Mouse (Mus musculus) gastrocnemius, postnatal 10 days (tissue): ENCODE data around the gene Stambp. TPM values are rescaled to one million over a fixed set of nuclear protein-coding genes. Genes with fewer than 3 reads are reported as not detected.

Source experiments
- DNase-seq: peaks from one replicate; pipeline ENCODE4 v3.0.0; 2021; ENCODE audit warnings: mixed read lengths
- total RNA-seq, 2 experiments: library from RNA; stranded (reverse); gene quantifications; 2 replicates each; pipeline ENCODE4 v1.2.3; 2021

The Stambp gene
- total RNA-seq, 2 experiments from 2014 or later = 9.8 to 10.7 TPM

DNA sequence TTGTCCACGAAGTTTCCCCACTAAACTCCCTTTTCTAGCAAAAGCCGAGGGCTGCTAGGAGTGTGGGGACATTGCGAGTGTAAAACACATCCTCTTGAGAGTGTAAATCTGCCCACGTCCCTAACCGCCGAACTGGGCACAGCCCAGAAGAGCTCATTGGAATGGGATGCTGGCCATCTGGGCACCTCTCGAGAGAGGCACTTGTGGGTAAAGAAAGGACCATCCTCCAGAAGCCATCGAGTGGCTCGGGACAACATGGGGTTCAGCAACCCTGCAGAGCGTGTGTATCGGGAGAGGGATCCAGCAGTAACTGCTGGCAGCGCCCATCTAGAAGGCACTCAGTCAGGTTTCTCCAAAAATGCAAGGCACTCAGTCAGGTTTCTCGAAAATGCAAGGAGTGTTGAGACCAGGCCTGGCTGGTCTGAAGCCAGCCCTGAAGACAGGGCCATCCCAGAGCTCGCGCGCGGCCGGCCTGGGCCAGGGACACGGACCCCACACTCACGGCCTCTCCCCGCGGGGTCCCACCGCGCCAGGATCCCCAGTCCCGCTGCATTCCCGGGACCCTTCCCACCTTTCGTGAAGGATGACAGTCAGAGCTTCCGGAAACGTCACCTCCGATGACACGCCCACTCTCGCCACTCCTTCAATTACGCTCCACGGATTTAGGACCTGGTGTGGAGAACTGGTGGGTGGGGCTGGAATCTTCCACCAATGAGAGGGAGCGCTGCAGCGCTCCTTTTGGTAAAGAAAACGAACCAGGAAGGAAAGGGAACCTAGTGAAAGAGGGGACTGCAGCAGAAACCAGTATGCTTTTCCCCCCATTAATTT, 475 bp downstream of the Stambp start:
- peak; percentile 79 for DNase-seq

DNA sequence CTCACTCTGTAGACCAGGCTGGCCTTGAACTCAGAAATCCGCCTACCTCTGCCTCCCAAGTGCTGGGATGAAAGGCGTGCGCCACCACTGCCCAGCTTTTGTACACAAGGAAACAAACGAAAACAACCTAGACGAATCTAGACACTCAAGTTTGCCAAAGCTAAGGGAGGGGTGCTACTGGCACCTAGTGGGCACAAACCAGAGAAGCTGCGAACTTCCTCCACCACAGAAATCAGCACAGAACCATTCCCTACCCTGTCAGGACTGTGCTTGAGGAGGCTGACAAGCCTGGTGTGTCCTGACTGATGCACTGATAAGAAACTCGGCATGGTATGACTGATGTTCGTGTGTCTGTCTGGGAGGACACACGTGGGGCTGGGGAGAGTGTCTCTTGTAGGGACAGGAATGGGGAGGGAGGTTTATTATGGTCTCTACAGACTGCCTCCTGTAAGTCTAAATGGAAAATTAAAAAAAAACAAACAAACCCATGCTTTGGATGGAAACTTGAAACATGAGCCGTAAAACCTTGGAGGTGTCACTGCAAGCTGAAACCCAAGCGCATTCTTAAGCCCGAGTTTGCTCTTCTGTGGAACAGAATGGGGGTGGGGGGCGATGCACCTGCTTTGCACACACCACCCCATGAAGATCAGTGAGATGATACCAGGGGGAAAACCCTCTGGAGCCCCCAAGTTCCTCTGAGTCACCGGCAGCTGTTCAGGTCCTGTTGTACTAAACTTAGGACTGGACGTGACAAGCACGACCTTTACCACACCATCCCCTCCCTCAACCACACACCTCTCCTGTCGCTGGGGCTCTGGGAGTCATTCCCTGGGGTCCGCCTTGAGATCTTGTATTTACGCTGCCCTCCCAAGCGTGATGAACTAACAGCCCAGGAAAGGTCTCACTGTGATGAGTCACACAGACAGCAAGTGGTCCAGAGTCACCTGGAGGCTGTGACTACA, 3.3 kb downstream of the Stambp start:
- no peak for DNase-seq

GRCm38 (mm10) chr6:83555972-83556371, 16.6 kb downstream of the Stambp start:
- no peak for DNase-seq

DNA sequence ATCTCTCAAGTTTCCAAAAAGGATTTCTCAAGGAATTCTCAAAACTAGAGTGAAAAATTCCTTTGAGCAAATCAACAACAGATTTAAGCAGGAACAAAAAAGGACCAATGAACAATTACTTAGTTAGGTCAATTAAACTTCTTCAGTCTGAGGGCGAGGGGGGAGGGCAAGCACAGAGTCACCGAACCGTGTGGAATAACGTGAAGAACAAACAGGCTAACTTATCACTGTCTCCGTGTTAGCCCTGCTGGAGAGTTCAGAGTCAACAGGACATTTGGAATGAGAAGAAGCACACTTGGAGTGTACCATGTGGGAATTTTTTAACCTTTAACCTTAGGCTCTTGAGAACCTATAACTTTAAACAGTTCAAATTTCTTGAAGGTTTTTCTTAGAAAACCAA, 24.2 kb downstream of the Stambp start:
- DNase-seq = no peak

DNA sequence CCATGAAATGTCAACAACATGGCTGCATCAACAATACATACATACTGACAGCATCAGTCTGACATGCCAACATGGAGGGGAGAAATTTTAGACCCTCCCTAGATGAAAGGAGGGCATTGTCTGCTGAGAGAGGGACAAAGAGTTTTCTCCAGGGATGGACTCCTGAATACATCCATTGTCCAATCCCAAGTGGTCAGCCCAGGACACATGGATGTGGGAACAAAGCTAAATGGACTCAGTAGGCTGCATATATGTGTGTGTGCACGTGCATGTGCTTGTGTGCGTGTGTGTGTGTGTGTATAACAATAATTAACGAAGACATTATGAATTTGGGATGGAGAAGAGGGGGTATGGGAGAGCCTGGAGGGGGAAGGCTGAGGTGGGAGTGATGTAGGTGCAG, 26.8 kb downstream of the Stambp start:
- no peak for DNase-seq

DNA sequence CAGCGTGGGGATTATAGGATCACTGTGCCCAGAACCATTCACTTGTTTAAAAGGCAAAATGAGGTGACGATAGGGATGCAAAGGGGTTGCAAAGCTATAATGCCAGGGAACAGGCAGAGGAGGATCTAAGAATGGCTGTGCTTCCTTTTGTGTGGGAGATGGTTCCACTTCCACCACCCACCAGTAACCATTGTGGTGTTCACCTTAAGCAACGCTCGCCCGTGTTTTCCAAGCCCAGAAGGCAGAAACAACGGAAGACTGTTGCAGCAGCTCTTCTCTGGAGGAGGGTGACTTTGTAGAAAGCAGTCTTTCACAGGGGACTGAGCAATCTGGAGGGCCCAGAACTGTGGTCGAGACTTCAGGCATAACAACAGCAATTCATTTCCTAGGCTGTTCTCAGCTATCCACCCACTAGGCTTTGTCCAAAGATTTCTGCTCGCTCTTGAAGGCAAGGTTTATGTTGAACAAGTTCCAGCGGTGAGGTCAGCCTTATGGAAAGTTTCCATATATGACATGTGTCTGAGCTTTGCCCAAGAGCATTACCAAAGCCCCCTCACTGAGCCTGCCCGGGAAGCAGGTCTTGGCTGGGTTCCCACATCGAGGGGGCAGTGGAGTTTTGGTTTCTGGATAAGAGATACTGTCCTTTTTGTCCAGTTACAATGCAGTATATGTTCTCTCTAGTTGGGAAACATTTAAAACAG, 30.6 kb downstream of the Stambp start:
- DNase-seq = peak; percentile 34

GRCm38 (mm10) chr6:83540017-83540416, 32.5 kb downstream of the Stambp start:
- no peak for DNase-seq

GRCm38 (mm10) chr6:83536795-83537059, 35.8 kb downstream of the Stambp start:
- no peak for DNase-seq

- no peak for DNase-seq
Measured at GRCm38 (mm10) chr6:83536028-83536794, 36.3 kb downstream of the Stambp start, which contains the start of gene Actg2. Actg2 (minus strand) TSS chr6:83536265.

DNA sequence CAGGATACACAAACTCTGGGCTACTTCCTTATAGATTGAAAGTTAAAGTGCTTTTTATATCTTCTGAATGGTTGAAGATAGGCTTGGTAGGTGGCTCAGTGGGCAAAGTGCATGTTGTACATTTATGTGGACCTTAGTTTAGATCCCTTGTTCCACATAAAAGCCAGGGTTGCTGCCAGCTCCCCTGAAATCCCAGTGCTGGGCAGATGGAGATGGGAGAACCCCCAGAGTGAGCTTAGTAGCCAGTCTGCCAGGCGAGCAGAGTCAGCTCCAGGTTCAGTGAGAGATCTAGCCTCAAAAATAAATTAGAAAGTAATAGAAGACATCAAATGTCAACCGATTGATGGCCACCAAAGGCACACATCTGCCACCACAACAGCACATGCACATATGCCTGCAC, 39.9 kb downstream of the Stambp start:
- DNase-seq = no peak

GRCm38 (mm10) chr6:83523194-83523593, 49.3 kb downstream of the Stambp start:
- DNase-seq = no peak

DNA sequence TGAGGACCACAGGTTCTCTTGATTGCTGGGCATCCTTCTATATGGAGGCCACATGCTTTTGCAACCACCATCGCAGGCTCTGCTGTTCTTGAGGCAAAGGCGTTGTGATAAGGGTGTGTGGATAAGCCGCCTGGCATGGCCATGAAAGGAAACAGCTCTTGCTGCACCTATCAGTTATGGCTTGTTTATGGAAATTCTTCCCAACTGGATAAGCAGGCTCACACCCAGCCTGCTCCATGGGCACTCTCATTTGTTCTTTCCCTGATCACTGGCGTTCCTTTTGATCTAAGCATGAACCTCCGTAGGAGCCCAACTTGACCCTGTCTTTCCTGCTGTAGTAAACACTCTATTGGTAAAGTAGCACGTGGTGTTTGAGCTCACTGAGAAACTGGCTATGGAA, 50.7 kb downstream of the Stambp start:
- no peak for DNase-seq

GRCm38 (mm10) chr6:83518637-83519036, 53.9 kb downstream of the Stambp start:
- no peak for DNase-seq

GRCm38 (mm10) chr6:83515172-83515571, 57.4 kb downstream of the Stambp start:
- no peak for DNase-seq

GRCm38 (mm10) chr6:83512495-83512894, 60.0 kb downstream of the Stambp start:
- peak; percentile 69 for DNase-seq

DNA sequence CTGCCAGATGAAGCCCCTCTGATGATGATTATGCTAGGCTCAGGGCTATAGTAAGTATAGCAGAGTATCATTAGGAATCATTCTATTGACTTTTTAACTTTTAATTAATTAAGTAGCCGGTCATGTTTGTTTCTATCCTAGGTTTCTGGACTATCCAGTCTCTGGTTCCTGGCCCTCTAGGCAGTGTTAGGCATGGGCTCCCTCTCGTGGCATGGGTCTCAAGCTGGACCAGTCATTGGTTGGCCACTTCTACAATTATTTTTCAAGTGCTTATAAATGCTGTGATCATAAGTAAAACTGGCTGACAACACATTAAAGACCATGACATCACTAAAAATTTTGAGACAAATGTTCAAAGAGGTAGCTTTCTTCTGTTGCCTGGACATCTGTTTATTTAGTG, 62.3 kb downstream of the Stambp start:
- no peak for DNase-seq

- no peak for DNase-seq
Measured at GRCm38 (mm10) chr6:83509442-83509841, 63.1 kb downstream of the Stambp start.

GRCm38 (mm10) chr6:83507168-83507546, 65.4 kb downstream of the Stambp start:
- DNase-seq = no peak

DNA sequence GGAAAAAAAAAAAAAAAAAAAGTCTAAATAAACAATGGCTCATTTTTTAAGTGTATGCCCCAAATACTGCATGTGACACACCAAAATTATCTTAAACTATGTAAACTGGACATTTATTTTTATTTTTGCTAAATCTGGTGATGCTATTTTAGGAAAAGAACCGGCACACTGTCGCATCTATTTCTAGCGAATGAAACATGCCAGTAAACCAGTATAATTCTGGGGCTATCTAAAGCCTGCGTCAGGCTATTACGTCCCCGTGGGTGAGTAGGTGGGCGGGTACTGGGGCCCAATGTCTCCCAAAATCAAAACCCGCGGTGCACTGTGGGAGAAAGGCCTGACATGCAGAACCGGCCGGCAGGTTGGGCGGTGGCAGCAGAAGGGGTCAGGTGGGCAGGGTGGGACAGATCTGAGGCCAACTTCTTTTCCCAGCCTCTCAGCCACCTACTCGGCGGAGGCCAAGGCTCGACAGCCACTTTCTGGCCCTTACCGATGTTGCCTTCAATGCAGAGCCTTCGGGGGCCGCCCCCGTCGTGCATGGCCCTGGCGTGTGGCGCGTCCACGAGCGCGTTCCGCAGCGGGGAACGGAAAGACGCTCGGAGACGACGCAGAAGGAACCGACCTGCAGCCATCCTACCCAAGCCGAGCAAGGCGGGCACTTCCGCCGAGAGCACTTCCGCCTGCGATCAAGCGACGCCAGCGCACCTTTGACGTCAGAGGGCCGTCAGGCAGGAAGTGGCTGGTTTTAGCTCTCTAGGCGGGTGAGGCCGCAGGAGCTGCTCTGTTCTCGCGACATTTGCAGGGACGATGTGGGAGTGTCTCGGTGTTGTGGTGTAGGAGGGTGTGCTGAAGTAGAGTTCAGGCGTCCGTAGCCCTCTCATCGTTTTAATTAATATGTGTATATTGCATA, 66.0 kb downstream of the Stambp start, which contains the start of gene Dguok:
Dguok (minus strand) TSS at position 712 of the 910 bp plus-strand sequence.
- DNase-seq = peak; percentile 93

DNA sequence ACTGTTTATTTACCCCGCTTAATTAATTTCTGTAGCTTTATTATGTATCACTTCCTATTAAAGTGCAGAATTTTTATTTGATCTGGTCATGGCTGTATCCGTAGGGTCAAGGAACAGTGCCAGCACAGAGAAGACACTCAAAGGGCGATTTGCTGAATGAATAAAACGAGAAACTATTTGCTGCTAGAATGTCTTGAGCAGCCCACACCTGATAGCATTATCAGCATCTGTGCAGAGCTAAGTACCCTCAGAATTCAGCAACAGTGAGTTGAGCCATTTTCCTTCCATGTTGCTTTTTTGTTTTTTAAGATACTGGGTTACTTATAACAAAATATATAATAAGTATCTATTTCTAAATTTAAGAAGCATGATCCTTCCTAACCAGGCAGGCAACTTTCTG, 67.0 kb downstream of the Stambp start:
- no peak for DNase-seq

DNA sequence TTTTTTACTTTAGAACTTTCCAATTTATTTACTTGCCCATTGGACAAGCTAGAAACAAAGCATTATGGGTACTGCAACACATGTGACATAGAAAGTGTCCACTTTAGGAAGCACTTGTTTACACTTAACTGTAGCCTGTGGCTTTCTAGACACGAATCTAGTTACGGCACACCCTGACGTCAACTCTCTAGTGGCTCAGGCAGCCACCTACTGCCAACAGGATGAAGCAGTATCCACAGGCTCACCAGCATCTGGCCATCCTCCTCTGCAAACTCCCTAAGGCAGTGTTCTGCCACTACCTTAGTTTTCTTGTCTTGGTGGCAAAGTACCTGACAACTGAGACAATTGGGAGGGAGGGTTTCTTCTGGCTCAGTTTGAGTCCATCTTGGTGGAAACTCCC, 69.2 kb downstream of the Stambp start:
- DNase-seq = no peak
